Mouse (Mus musculus) midbrain, embryonic 13.5 days (tissue): ENCODE results near the gene Fuca1. TPM values are rescaled to one million over a fixed set of nuclear protein-coding genes. Genes with fewer than 3 reads are reported as not detected.
A peak's percentile ranks its signal among the peaks of the same experiment; 100 is the strongest.

Experiments used
- ATAC-seq: fragments of 200-750 bp; cut with Nextera tagmentation; 2 replicates; pipeline ENCODE4 v1.8.0; 2017; ENCODE audit warnings: mild to moderate bottlenecking, moderate TSS enrichment, moderate library complexity
- H3K27ac ChIP-seq: fragments of 300-500 bp; sonication (generic); 2 replicates; pipeline ENCODE4 v1.5.1; 2015; ENCODE audit warnings: inconsistent platforms, mild to moderate bottlenecking, moderate library complexity
- H3K27me3 ChIP-seq: fragments of 300-500 bp; sonication (generic); 2 replicates; pipeline ENCODE4 v1.6.1; 2015; ENCODE audit warnings: mild to moderate bottlenecking, inconsistent platforms
- H3K36me3 ChIP-seq: fragments of 300-500 bp; sonication (generic); 2 replicates; pipeline ENCODE4 v1.6.1; 2015; ENCODE audit warnings: mild to moderate bottlenecking, inconsistent platforms
- H3K4me1 ChIP-seq: fragments of 300-500 bp; sonication (generic); replicated peaks from 2 replicates; pipeline ENCODE4 v1.6.1; 2015; ENCODE audit warnings: inconsistent platforms
- H3K4me2 ChIP-seq: fragments of 300-500 bp; sonication (generic); replicated peaks from 2 replicates; pipeline ENCODE4 v1.6.1; 2015; ENCODE audit warnings: moderate library complexity, mild to moderate bottlenecking, inconsistent platforms
- H3K4me3 ChIP-seq: fragments of 300-500 bp; sonication (generic); replicated peaks from 2 replicates; pipeline ENCODE4 v1.5.1; 2015; ENCODE audit warnings: mild to moderate bottlenecking, inconsistent platforms
- H3K9ac ChIP-seq: fragments of 300-500 bp; sonication (generic); replicated peaks from 2 replicates; pipeline ENCODE4 v1.6.1; 2015; ENCODE audit warnings: mild to moderate bottlenecking, inconsistent platforms
- H3K9me3 ChIP-seq: fragments of 300-500 bp; sonication (generic); 2 replicates; pipeline ENCODE4 v1.6.1; 2016; ENCODE audit warnings: mild to moderate bottlenecking, inconsistent platforms
- WGBS: fragments of 180-500 bp; shearing (Covaris S2); methylation state at CpG from one replicate; pipeline ENCODE4 v1.1.7; 2015; 5-methylcytosine and 5-hydroxymethylcytosine counted together
- polyA plus RNA-seq: library from polyadenylated mRNA; unstranded; fragments of >200 nt; fragmentation: Nextera tagmentation; extraction: Ambion mirVana; gene quantifications from 2 replicates; pipeline ENCODE4 v1.2.1, GENCODE M21; 2015

Gene Fuca1
- polyA plus RNA-seq, 1 experiment from 2014 or later = 49.5 TPM

DNA sequence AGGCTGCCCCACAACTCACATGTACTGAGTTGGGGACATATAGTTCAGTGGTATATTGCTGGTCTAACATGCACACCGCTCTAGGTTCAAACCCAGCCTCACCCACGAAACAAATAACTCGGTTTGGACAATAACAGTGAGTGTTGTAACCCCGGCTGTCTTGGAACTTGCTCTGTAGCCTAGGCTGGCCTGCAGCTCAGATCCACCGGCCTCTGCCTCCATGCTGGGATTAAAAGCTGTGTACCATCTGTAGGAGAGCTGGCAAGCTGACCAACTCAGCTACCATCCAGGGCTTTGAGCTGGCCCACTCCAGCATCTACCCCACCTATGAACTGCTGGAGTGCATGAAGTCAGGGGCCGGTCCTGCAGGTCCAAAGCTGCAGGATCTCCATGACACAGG, 40.5 kb upstream of the Fuca1 start:
- Histone ChIP-seq H3K27ac (no peak overlapping the region), H3K36me3 (no peaks in the 10 kb centered on the region), H3K27me3 (no peaks in the 10 kb centered on the region), H3K4me3 (no peak overlapping the region), H3K9me3 (no peaks in the 10 kb centered on the region), H3K4me2 (no peak overlapping the region), H3K9ac (no peak overlapping the region), H3K4me1 (peaks cover 21% of the 10 kb centered on the region)
- WGBS = 93% methylated on average over 6 of the region's 6 CpGs
- no peak for ATAC-seq

DNA sequence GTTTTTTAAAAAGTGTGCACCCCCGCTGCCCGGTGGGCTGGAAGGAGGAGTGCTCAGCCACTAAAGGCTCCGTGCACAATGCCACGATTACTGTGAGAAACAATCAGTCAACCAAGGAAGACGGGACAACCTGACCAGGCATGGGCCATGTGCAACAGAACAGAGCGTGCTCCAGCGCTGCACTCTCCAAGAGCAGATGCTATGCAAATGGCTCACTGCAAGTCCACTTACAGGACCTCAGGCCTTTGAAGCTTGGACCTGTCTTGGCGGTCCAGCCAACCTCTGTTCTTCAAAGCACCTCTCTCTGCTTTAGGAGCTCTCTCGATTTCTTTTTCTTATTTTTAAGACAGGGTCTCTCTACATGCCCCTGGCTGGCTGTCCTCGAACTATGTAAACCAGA, 40.0 kb upstream of the Fuca1 start:
- WGBS = 78% methylated on average over 10 of the region's 10 CpGs
- peaks cover 15% of the 10 kb centered on the region for H3K4me1 ChIP-seq

DNA sequence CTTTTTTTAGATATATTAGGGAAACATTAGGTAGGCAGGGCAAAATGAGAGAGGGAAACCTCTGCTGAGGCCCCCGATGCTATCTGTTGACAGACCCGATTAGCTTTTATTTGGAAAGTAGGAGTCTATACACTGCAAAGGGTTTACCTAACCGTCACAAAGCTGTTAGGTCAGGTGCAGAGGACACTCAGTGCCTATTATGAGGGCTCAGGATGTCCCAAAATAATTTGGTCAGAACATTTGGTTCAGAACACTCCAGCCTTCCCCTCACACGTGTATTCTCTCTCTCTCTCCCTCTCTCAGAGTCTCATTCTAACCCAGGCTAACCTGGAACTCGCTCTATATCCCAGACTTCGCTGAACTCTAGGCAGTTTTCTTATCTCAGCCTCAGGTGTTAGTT, 38.5 kb upstream of the Fuca1 start:
- Histone ChIP-seq H3K9ac (no peak overlapping the region), H3K4me3 (no peak overlapping the region), H3K9me3 (no peaks in the 10 kb centered on the region), H3K36me3 (no peaks in the 10 kb centered on the region), H3K27me3 (no peaks in the 10 kb centered on the region), H3K4me2 (no peak overlapping the region), H3K4me1 (peaks cover under 1% of the 10 kb centered on the region), H3K27ac (no peak overlapping the region)
- 78% methylated on average over 6 of the region's 6 CpGs for WGBS
- ATAC-seq = no peak

More for the DNA sequence above, 40.0 kb upstream of the Fuca1 start:
- no peaks in the 10 kb centered on the region for H3K36me3 ChIP-seq
- H3K27me3 ChIP-seq = no peaks in the 10 kb centered on the region
- no peaks in the 10 kb centered on the region for H3K9me3 ChIP-seq
- H3K4me2 ChIP-seq = no peak overlapping the region
- no peak overlapping the region for H3K27ac ChIP-seq
- no peak overlapping the region for H3K4me3 ChIP-seq
- H3K9ac ChIP-seq = no peak overlapping the region
- no peak for ATAC-seq

DNA sequence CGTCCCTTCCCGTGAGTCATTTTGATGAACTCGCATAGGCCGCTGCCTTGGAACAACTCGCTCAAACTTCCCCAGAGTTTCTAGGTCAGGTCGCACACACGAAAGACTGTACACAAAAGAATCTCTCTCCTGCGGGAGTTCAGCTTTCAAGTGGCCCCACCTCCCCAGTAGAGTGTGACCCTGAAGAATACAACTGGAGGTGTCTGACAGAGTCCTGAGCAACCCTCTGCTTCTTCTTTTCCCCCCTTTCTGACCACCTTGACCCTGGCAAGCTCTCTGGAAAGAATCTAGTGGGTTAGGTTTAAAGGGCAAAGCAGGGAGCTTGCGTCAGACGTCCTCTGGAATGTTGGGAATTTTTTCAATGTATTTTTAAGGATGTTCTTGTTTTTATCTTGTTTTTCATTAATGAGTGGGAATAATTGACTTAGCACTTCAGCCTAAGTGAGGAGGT, 37.1 kb upstream of the Fuca1 start:
- WGBS = 44% methylated on average over 10 of the region's 10 CpGs
- no peak overlapping the region for H3K4me2 ChIP-seq
- H3K9ac ChIP-seq = no peak overlapping the region
- no peaks in the 10 kb centered on the region for H3K4me1 ChIP-seq
- no peaks in the 10 kb centered on the region for H3K9me3 ChIP-seq
- H3K27me3 ChIP-seq = no peaks in the 10 kb centered on the region
- ATAC-seq = no peak
- H3K36me3 ChIP-seq = no peaks in the 10 kb centered on the region
- H3K27ac ChIP-seq = no peak overlapping the region
- H3K4me3 ChIP-seq = no peak overlapping the region

DNA sequence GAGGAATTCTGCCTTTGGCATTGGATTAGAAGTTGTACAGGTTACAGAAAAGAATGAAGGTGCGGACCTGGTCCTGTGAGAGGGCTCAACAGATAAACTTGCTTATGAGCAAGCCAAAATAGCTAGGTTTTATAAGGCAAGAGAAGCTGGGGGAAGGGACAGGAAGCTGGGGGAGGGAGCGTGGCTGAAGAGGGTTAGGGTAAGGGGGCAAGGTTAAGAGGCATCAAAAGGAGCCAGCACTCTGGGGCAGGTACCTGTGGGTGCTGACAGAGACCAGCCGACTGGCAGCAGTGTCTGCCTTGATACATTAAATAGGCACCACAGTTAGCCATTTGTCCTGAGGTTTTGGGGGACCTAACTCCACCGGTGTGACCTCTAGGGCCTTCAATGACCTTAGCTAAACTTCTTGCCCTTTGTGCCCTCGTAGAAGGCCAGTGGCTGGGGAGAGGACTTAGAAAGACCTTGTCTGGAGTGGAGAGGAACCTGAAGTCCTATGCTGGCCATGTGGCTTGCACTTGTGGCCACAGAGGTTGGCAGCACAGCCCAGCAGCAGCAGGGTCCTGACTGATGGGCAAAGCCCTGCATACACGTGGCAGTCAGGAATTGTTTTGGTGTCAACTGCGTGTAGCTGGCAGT, 36.5 kb upstream of the Fuca1 start:
- Histone ChIP-seq H3K4me1 (no peaks in the 10 kb centered on the region), H3K36me3 (no peaks in the 10 kb centered on the region), H3K27ac (no peak overlapping the region), H3K4me2 (no peak overlapping the region), H3K4me3 (no peak overlapping the region), H3K9me3 (no peaks in the 10 kb centered on the region), H3K27me3 (no peaks in the 10 kb centered on the region), H3K9ac (no peak overlapping the region)
- no peak for ATAC-seq
- 70% methylated on average over 7 of the region's 7 CpGs for WGBS

DNA sequence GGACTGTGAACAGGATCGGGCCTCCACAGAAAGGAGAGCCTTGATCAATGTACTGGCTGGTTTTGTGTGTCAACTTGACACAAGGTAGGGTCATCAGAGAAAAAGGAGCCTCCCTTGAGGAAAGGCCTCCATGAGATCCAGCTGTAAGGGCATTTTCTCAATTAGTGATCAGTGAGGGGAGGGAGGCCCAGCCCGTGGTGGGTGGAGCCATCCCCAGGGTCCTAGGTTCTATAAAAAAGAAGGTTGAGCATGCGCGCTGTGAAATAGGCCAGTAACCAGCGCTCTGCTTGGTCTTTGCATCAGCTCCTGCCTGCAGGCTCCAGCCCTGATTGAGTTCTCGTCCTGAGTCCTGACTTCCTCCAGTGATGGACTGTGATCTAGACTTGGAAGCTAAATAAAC, 36.0 kb upstream of the Fuca1 start:
- Histone ChIP-seq H3K36me3 (no peaks in the 10 kb centered on the region), H3K4me1 (no peaks in the 10 kb centered on the region)
- WGBS = 58% methylated on average over 6 of the region's 6 CpGs

DNA sequence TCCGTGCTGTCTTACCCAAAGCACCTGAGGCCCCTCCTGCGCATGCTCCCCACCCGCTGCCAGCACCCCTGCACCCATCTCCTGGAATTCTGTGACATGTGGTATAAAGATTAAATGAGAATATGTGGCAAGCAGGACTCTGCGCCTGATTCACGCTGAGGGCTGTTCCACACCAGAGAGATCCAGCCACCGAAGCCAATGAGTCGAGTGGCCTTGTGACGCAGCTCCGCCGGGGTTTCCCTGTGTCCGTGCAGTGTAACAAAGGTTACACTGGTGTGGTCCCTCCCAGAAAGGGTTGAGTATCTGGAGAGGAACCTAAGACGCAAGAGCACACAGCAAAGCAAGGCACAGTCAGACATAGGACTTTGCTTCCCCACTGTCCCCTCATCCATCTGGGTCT, 34.9 kb upstream of the Fuca1 start:
- H3K36me3 ChIP-seq = no peaks in the 10 kb centered on the region
- no peak overlapping the region for H3K4me2 ChIP-seq
- H3K4me1 ChIP-seq = no peaks in the 10 kb centered on the region
- H3K27me3 ChIP-seq = no peaks in the 10 kb centered on the region
- no peaks in the 10 kb centered on the region for H3K9me3 ChIP-seq
- H3K9ac ChIP-seq = no peak overlapping the region
- no peak for ATAC-seq
- no peak overlapping the region for H3K27ac ChIP-seq
- WGBS = 90% methylated on average over 12 of the region's 12 CpGs
- no peak overlapping the region for H3K4me3 ChIP-seq

More for the DNA sequence above, 36.0 kb upstream of the Fuca1 start:
- Histone ChIP-seq H3K4me2 (no peak overlapping the region), H3K4me3 (no peak overlapping the region), H3K27me3 (no peaks in the 10 kb centered on the region), H3K27ac (no peak overlapping the region), H3K9me3 (no peaks in the 10 kb centered on the region), H3K9ac (no peak overlapping the region)
- ATAC-seq = no peak

DNA sequence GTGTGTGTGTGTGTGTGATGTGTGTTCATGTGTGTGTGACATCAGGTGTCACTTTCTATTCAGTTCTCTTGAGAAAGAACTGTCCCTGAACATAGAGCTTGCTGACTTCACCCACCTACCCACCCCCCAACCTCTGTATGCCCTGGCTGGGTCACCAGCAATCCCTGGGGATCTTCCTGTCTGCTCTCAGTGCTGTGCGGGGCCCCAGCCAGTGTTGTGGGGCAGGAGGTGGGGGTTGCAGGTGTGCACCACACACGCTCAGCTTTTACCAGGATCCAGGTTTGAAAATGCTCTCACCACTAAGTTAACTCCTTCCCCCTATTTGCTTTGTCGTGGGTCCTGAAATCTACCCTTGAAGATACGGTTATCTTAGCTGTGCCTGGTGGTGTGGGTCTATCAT, 34.4 kb upstream of the Fuca1 start:
- Histone ChIP-seq H3K4me2 (no peak overlapping the region), H3K4me1 (no peaks in the 10 kb centered on the region), H3K9me3 (no peaks in the 10 kb centered on the region), H3K27ac (no peak overlapping the region), H3K27me3 (no peaks in the 10 kb centered on the region), H3K4me3 (no peak overlapping the region), H3K9ac (no peak overlapping the region), H3K36me3 (no peaks in the 10 kb centered on the region)
- WGBS = 91% methylated on average over 4 of the region's 4 CpGs
- ATAC-seq = no peak

DNA sequence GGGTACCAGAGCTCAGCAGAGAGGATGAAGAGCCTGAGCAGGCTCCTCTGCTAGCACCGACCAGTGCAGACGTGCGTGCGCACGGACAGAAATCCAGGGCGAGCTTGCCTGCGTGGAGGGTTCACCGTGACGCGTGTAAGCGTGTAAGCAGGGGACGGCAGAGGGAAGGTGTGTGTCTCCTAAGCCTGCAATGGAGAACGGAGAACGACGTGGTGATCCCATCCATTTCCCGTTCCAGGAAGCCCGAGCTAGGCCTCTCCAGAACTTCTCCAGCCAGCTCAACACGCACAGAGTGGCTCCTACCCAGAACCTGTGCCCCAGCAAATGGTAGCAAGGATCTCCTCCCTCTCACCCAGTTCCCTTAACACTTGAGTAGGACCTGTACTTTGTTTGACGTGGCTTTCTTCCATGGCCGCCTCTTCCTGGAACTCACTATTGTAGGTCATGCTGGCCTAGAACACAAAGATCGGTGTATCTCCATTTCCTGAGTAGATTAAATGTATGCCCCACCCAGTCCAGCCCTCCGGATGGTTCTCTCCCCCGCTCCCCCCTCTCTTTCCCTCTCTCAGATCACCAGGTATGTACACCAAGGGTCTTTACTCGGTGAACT, 32.0 kb upstream of the Fuca1 start:
- no peak for ATAC-seq
- no peaks in the 10 kb centered on the region for H3K9me3 ChIP-seq
- WGBS = 93% methylated on average over 24 of the region's 24 CpGs
- no peaks in the 10 kb centered on the region for H3K36me3 ChIP-seq
- no peak overlapping the region for H3K4me2 ChIP-seq
- H3K27ac ChIP-seq = no peak overlapping the region
- no peaks in the 10 kb centered on the region for H3K4me1 ChIP-seq
- H3K27me3 ChIP-seq = no peaks in the 10 kb centered on the region
- H3K4me3 ChIP-seq = no peak overlapping the region
- no peak overlapping the region for H3K9ac ChIP-seq

DNA sequence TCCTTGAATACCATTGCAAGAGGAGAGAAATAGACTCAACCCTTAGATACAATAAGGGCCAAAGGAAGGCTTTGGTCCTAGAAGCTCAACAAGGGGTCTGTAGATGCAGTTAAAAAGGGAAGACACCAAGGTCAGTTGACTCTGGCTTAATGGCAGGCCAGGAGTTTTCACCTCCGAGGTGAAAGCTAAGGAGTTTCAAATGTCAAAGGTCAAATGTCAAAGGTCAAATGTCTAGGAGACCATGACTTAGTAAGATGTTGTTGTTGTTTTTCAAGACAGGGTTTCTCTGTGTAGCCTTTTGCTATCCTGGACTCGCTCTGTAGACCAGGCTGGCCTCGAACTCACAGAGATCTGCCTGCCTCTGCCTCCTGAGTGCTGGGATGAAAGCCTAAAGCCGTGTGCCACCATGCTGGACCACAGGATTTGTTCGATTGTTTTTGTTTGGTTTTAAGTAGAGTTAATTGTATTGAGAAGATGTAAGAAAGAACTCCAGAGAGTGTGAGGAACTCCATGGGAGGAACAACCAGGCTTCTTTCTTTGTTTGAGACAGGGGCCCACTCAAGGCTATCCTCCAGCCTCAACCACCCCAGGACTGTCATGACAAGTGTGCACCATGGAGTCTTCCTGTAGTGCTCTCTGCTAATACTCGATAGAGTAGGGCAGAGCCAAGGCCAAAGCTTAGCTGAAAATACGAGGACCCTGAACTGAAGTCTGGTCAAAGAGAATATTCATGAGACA, 31.2 kb upstream of the Fuca1 start:
- no peaks in the 10 kb centered on the region for H3K9me3 ChIP-seq
- no peak overlapping the region for H3K27ac ChIP-seq
- ATAC-seq = no peak
- H3K36me3 ChIP-seq = no peaks in the 10 kb centered on the region
- 85% methylated on average over 7 of the region's 7 CpGs for WGBS
- no peak overlapping the region for H3K4me2 ChIP-seq
- H3K4me3 ChIP-seq = no peak overlapping the region
- H3K4me1 ChIP-seq = no peaks in the 10 kb centered on the region
- no peak overlapping the region for H3K9ac ChIP-seq
- no peaks in the 10 kb centered on the region for H3K27me3 ChIP-seq

DNA sequence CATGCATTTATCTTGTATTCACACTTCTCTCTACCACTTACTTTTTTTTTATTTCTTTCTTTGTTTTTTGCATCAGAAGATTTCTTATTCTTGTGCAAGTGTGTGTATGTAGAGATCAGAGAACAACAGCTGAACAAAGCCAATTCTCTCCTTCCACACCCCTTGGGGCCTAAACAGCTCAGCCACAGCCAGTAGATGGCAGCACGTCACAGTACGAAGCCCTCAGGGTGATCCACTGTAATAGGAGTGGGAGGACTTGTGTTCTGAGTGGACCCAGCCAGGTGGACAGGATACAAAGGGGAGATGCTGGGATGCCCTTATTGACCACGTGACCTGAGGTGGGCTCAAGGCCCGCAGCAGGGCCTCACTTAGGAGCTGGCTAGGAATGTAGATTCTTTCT, 30.7 kb upstream of the Fuca1 start:
- Histone ChIP-seq H3K4me2 (no peak overlapping the region), H3K27me3 (no peaks in the 10 kb centered on the region)
- ATAC-seq = peak; percentile 87

DNA sequence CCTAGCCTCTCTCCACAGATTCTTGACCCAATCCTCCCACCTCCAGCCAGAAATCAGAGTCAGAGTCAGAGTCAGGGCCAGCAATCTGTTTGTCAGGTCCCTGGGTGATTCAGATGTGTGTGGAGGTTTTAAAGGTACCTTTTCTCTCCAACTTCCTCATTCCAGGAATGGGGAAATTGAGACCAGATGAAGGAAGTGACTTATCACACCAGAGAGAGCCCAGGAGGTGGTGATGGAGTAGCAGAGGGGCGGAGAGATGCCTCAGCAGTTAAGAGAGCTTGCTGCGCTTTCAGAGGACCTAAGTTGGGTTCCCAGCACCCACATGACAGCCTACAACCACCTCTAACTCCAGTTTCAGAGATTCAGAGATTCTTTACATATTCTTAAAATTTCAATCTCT, 29.0 kb upstream of the Fuca1 start:
- H3K4me2 ChIP-seq = no peak overlapping the region
- 88% methylated on average over 2 of the region's 2 CpGs for WGBS
- no peak for ATAC-seq
- H3K9ac ChIP-seq = no peak overlapping the region
- no peaks in the 10 kb centered on the region for H3K36me3 ChIP-seq
- no peaks in the 10 kb centered on the region for H3K9me3 ChIP-seq
- H3K4me3 ChIP-seq = no peak overlapping the region
- H3K27me3 ChIP-seq = no peaks in the 10 kb centered on the region
- H3K4me1 ChIP-seq = no peaks in the 10 kb centered on the region
- no peak overlapping the region for H3K27ac ChIP-seq

More for the DNA sequence above, 30.7 kb upstream of the Fuca1 start:
- H3K36me3 ChIP-seq = no peaks in the 10 kb centered on the region
- H3K9ac ChIP-seq = no peak overlapping the region
- H3K4me3 ChIP-seq = no peak overlapping the region
- no peak overlapping the region for H3K27ac ChIP-seq
- no peaks in the 10 kb centered on the region for H3K4me1 ChIP-seq
- WGBS = 4% methylated on average over 4 of the region's 4 CpGs
- no peaks in the 10 kb centered on the region for H3K9me3 ChIP-seq
